Mouse (Mus musculus): Measurements from ENCODE around the gene Cldn13.
"Not testable (repeated sequence)": the region's sequence is repeated elsewhere in the genome, so short reads cannot be mapped to it uniquely, and the experiment has no call there.

The Cldn13 gene

GRCm38 (mm10) chr5:134933686-134934085 is 18.4 kb upstream of the Cldn13 start:
- DNase-seq (ENCODE audit: low spot score in 2 of 2): not testable (repeated sequence)

- DNase-seq (ENCODE audit: low spot score in 2 of 2): no peak
Measured at GRCm38 (mm10) chr5:134933281-134933680, 18.0 kb upstream of the Cldn13 start.

- DNase-seq (ENCODE audit: low spot score in 2 of 2): peak; percentile 41 to 64
Measured at GRCm38 (mm10) chr5:134932903-134933276, 17.6 kb upstream of the Cldn13 start.

- peak; percentile 82 to 85 for DNase-seq (ENCODE audit: low spot score in 2 of 2)
Measured at GRCm38 (mm10) chr5:134932179-134932902, 17.0 kb upstream of the Cldn13 start, which contains the start of gene Mettl27. Mettl27 (plus strand) TSS chr5:134932368.

GRCm38 (mm10) chr5:134929988-134930387 is 14.7 kb upstream of the Cldn13 start:
- DNase-seq (ENCODE audit: low spot score in 2 of 2): no peak

- no peak for DNase-seq (ENCODE audit: low spot score in 2 of 2)
Measured at GRCm38 (mm10) chr5:134926726-134927125, 11.4 kb upstream of the Cldn13 start.

GRCm38 (mm10) chr5:134923141-134923540 is 7.8 kb upstream of the Cldn13 start:
- DNase-seq (ENCODE audit: low spot score in 2 of 2): no peak

- peak; percentile 32 to 53 for DNase-seq (ENCODE audit: low spot score in 2 of 2)
Measured at GRCm38 (mm10) chr5:134921106-134921505, 5.8 kb upstream of the Cldn13 start.

GRCm38 (mm10) chr5:134920106-134920687 is 4.9 kb upstream of the Cldn13 start:
- peak in 1 of 2 experiments; percentile 31 for DNase-seq (ENCODE audit: low spot score in 2 of 2)

- DNase-seq (ENCODE audit: low spot score in 2 of 2): peak; percentile 60 to 62
Measured at GRCm38 (mm10) chr5:134919097-134919496, 3.8 kb upstream of the Cldn13 start.

GRCm38 (mm10) chr5:134918071-134918832 is 2.9 kb upstream of the Cldn13 start:
- DNase-seq (ENCODE audit: low spot score in 2 of 2): peak; percentile 77 to 84

GRCm38 (mm10) chr5:134914510-134914909 is 816 bp downstream of the Cldn13 start:
- DNase-seq (ENCODE audit: low spot score in 2 of 2): peak in 1 of 2 experiments; percentile 26

- DNase-seq (ENCODE audit: low spot score in 2 of 2): peak; percentile 48 to 57
Measured at GRCm38 (mm10) chr5:134913753-134914152, 1.6 kb downstream of the Cldn13 start.

- no peak for DNase-seq (ENCODE audit: low spot score in 2 of 2)
Measured at GRCm38 (mm10) chr5:134913352-134913751, 2.0 kb downstream of the Cldn13 start.

GRCm38 (mm10) chr5:134911901-134912300 is 3.4 kb downstream of the Cldn13 start:
- DNase-seq (ENCODE audit: low spot score in 2 of 2): no peak

GRCm38 (mm10) chr5:134907135-134907534 is 8.2 kb downstream of the Cldn13 start:
- DNase-seq (ENCODE audit: low spot score in 2 of 2): peak; percentile 87 to 94

- DNase-seq (ENCODE audit: low spot score in 2 of 2): no peak
Measured at GRCm38 (mm10) chr5:134906633-134907032, 8.7 kb downstream of the Cldn13 start, which contains the start of gene Tmem270. Tmem270 (minus strand) TSS chr5:134906733.

GRCm38 (mm10) chr5:134901644-134902027 is 13.7 kb downstream of the Cldn13 start:
- DNase-seq (ENCODE audit: low spot score in 2 of 2): no peak

- no peak for DNase-seq (ENCODE audit: low spot score in 2 of 2)
Measured at GRCm38 (mm10) chr5:134901012-134901643, 14.2 kb downstream of the Cldn13 start.

GRCm38 (mm10) chr5:134897596-134897995 is 17.7 kb downstream of the Cldn13 start:
- DNase-seq (ENCODE audit: low spot score in 2 of 2): no peak

GRCm38 (mm10) chr5:134896965-134897364 is 18.4 kb downstream of the Cldn13 start:
- DNase-seq (ENCODE audit: low spot score in 2 of 2): no peak

GRCm38 (mm10) chr5:134895291-134895690 is 20.0 kb downstream of the Cldn13 start:
- DNase-seq (ENCODE audit: low spot score in 2 of 2): no peak
